In the genomic region with DNA sequence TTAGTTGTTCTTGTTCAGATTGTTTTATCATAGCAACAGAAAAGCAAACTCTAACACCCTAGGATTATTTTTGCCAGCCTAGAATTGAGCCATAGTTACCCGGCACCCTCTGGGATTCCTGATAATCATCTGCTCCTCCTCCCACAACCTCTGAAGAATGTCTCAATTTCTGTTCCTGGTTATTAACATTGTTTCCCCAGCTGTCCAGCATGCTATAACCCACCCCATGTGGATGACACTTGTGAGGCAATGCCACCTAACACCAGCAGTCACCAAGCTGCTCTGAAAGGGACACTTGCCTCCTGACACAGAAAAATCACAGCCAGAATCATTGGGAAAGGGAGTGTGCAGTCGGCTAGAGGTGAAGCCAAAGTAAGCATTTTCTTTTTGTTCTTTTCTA, we compare ENCODE assay signal across 16 mouse cellular contexts.
"Had no signal": no experiment of that assay in that cellular context is flagged by ENCODE, and none has a peak within 500 bp of the region (broad histone marks: within the 10 kb centered on the region; RNA-seq: fewer than 3 reads in every experiment).

No protein-coding gene starts in this region.

- H3K36me3 ChIP-seq: liver, embryonic 13.5 days; midbrain, embryonic 10.5 days; midbrain, embryonic 13.5 days; stomach, embryonic 15.5 days had no signal

- H3K27ac ChIP-seq: left cerebral cortex, adult 2 months; liver, embryonic 13.5 days; macrophage; midbrain, embryonic 10.5 days; midbrain, embryonic 13.5 days; stomach, embryonic 15.5 days had no signal

- H3K4me2 ChIP-seq: liver, embryonic 13.5 days; midbrain, embryonic 13.5 days; stomach, embryonic 15.5 days had no signal

- ATAC-seq: midbrain, embryonic 13.5 days; midbrain, embryonic 16.5 days had no signal

- H3K4me3 ChIP-seq: left cerebral cortex, adult 2 months; liver, embryonic 13.5 days; midbrain, embryonic 10.5 days; midbrain, embryonic 13.5 days; stomach, embryonic 15.5 days had no signal

- DNase-seq: kidney, adult 18-20 months; kidney, adult 9 months; kidney, postnatal 14 days; kidney, postnatal 4 days; layer of hippocampus, postnatal 36 days; liver, embryonic 13.5 days; lung, adult 2 months; lung, postnatal 14 days; right cerebral cortex, postnatal 4 days; thymus, postnatal 36 days had no signal

- H3K9ac ChIP-seq: liver, embryonic 13.5 days; midbrain, embryonic 13.5 days; stomach, embryonic 15.5 days had no signal

- H3K4me1 ChIP-seq: liver, embryonic 13.5 days; midbrain, embryonic 10.5 days; midbrain, embryonic 13.5 days; stomach, embryonic 15.5 days had no signal

- H3K9me3 ChIP-seq: liver, embryonic 13.5 days; midbrain, embryonic 10.5 days; midbrain, embryonic 13.5 days; stomach, embryonic 15.5 days had no signal

- H3K27me3 ChIP-seq: liver, embryonic 13.5 days; midbrain, embryonic 13.5 days; stomach, embryonic 15.5 days had no signal
